Mouse (Mus musculus) neural tube, embryonic 11.5 days (tissue): ENCODE measurements at regions not wholly inside any gene's neighbourhood (a gene's known extent, or its start where the extent isn't known, plus 50 kb on each side); places are given as distances from the start of the nearest gene placed in this dataset.
A peak's percentile ranks its signal among the peaks of the same experiment; 100 is the strongest.

Experiments
- ATAC-seq: fragments of 200-750 bp; cut with Nextera tagmentation; 2 replicates; pipeline ENCODE4 v1.8.0; 2017; ENCODE audit warnings: moderate number of reproducible peaks, mild to moderate bottlenecking, moderate TSS enrichment, moderate library complexity; ENCODE audit not compliant: insufficient read depth, low FRiP score, low TSS enrichment
- DNase-seq: peaks from one replicate; pipeline ENCODE4 v3.0.0-alpha.2; 2015; ENCODE audit warnings: low spot score
- H3K27ac ChIP-seq: fragments of 300-500 bp; sonication (generic); 2 replicates; pipeline ENCODE4 v1.5.1; 2014; ENCODE audit warnings: low read depth, mild to moderate bottlenecking, low read length
- H3K27me3 ChIP-seq: fragments of 300-500 bp; sonication (generic); 2 replicates; pipeline ENCODE4 v1.6.1; 2014; ENCODE audit warnings: mild to moderate bottlenecking, low read length, mixed read lengths; ENCODE audit not compliant: control insufficient read depth, insufficient read depth
- H3K36me3 ChIP-seq: fragments of 300-500 bp; sonication (generic); 2 replicates; pipeline ENCODE4 v1.6.1; 2014; ENCODE audit warnings: mild to moderate bottlenecking, low read length, moderate library complexity, mixed read lengths; ENCODE audit not compliant: control insufficient read depth, insufficient read depth
- H3K4me1 ChIP-seq: fragments of 300-500 bp; sonication (generic); 2 replicates; pipeline ENCODE4 v1.6.1; 2014; ENCODE audit warnings: low read length, mixed read lengths; ENCODE audit not compliant: control insufficient read depth, insufficient read depth
- H3K4me2 ChIP-seq: fragments of 300-500 bp; sonication (generic); 2 replicates; pipeline ENCODE4 v1.6.1; 2014; ENCODE audit warnings: low read depth, mild to moderate bottlenecking, moderate library complexity
- H3K4me3 ChIP-seq: fragments of 300-500 bp; sonication (generic); 2 replicates; pipeline ENCODE4 v1.5.1; 2014; ENCODE audit warnings: low read depth, low read length
- H3K9ac ChIP-seq: fragments of 300-500 bp; sonication (generic); 2 replicates; pipeline ENCODE4 v1.6.1; 2014; ENCODE audit warnings: mild to moderate bottlenecking, low read length
- H3K9me3 ChIP-seq: fragments of 300-500 bp; sonication (generic); 2 replicates; pipeline ENCODE4 v1.6.1; 2016; ENCODE audit warnings: low read length; ENCODE audit not compliant: control insufficient read depth
- WGBS: fragments of 180-500 bp; shearing (Covaris S2); extraction: QIAGEN DNeasy Blood & Tissue Kit; methylation state at CpG from one replicate; pipeline ENCODE4 v1.1.7; 2014; 5-methylcytosine and 5-hydroxymethylcytosine counted together

DNA sequence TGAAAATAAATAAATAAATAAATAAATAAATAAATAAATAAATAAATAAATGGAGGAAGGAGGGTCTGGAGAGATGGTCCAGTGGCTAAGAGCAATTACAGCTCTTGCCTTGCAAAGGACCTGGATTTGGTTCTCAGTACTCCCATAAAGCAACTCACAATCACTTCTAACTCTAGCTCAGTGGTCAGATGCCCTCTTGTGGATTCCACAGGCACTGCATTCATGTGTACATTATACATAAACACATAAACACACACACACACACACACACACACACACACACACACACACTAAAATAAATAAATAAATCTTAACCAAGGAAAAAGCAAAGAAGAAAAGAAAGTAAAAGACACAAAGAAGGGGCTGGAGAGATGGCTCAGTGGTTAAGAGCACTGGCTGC lies 74.2 kb upstream of the Dhx40 start:
- Histone ChIP-seq H3K36me3 (no peaks in the 10 kb centered on the region), H3K27ac (no peak overlapping the region), H3K27me3 (no peaks in the 10 kb centered on the region), H3K9me3 (no peaks in the 10 kb centered on the region), H3K9ac (no peak overlapping the region), H3K4me3 (no peak overlapping the region), H3K4me2 (no peak overlapping the region), H3K4me1 (no peaks in the 10 kb centered on the region)
- ATAC-seq (no peak), DNase-seq (no peak)

- Histone ChIP-seq H3K4me3 (no peak overlapping the region), H3K27me3 (no peaks in the 10 kb centered on the region), H3K9ac (no peak overlapping the region), H3K4me2 (no peak overlapping the region), H3K4me1 (no peaks in the 10 kb centered on the region), H3K9me3 (no peaks in the 10 kb centered on the region), H3K36me3 (no peaks in the 10 kb centered on the region), H3K27ac (0 out of 2 replicates have a peak overlapping the region, but pooled peaks have one; percentile 40)
- no peak for DNase-seq
- WGBS, result 66% methylated on average over 6 of the region's 6 CpGs
- no peak for ATAC-seq
Measured at GRCm38 (mm10) chr11:86879356-86879905, 71.9 kb upstream of the Dhx40 start.

GRCm38 (mm10) chr11:86878327-86879065 lies 71.0 kb upstream of the Dhx40 start:
- Histone ChIP-seq H3K9ac (no peak overlapping the region), H3K4me1 (no peaks in the 10 kb centered on the region), H3K27me3 (no peaks in the 10 kb centered on the region), H3K27ac (no peak overlapping the region), H3K9me3 (no peaks in the 10 kb centered on the region), H3K36me3 (no peaks in the 10 kb centered on the region), H3K4me2 (no peak overlapping the region), H3K4me3 (no peak overlapping the region)
- DNase-seq (no peak), ATAC-seq (no peak)
- WGBS, result 81% methylated on average over 11 of the region's 11 CpGs

GRCm38 (mm10) chr11:86876509-86876908 lies 69.0 kb upstream of the Dhx40 start:
- H3K4me2 ChIP-seq, result no peak overlapping the region
- H3K4me1 ChIP-seq, result no peaks in the 10 kb centered on the region
- no peaks in the 10 kb centered on the region for H3K9me3 ChIP-seq
- DNase-seq (no peak), ATAC-seq (no peak)
- no peak overlapping the region for H3K27ac ChIP-seq
- 64% methylated on average over 8 of the region's 8 CpGs for WGBS
- H3K27me3 ChIP-seq, result no peaks in the 10 kb centered on the region
- H3K4me3 ChIP-seq, result no peak overlapping the region
- no peaks in the 10 kb centered on the region for H3K36me3 ChIP-seq
- H3K9ac ChIP-seq, result no peak overlapping the region

DNA sequence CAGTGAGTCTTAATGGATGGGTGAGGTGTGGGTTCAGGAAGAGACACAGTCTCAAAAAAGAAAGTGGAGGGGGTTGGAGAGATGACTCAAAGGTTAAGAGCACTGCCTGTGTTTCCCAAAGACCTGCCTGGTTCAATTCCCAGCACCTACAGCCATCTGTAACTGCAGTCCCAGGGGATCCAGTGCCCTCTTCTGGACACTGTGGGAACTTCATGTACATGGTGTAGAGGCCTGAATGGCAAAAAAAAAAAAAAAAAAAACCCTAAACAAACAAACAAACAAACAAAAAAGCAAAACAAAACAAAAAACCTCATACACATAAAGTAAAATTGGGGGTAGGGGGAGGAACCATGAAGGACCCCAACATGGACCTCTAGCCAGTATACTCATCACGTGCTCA lies 68.2 kb upstream of the Dhx40 start:
- DNase-seq (no peak), ATAC-seq (no peak)
- H3K9me3 ChIP-seq, result no peaks in the 10 kb centered on the region
- H3K36me3 ChIP-seq, result no peaks in the 10 kb centered on the region
- H3K4me3 ChIP-seq, result no peak overlapping the region
- no peaks in the 10 kb centered on the region for H3K4me1 ChIP-seq
- H3K9ac ChIP-seq, result no peak overlapping the region
- no peaks in the 10 kb centered on the region for H3K27me3 ChIP-seq
- 89% methylated on average over 1 of the region's 1 CpGs for WGBS
- H3K4me2 ChIP-seq, result no peak overlapping the region
- H3K27ac ChIP-seq, result no peak overlapping the region

- Histone ChIP-seq H3K36me3 (no peaks in the 10 kb centered on the region), H3K4me1 (no peaks in the 10 kb centered on the region), H3K4me3 (no peak overlapping the region), H3K4me2 (no peak overlapping the region), H3K27ac (no peak overlapping the region), H3K27me3 (no peaks in the 10 kb centered on the region), H3K9me3 (no peaks in the 10 kb centered on the region), H3K9ac (no peak overlapping the region)
- DNase-seq (no peak), ATAC-seq (no peak)
- WGBS, result 70% methylated on average over 12 of the region's 12 CpGs
Measured at GRCm38 (mm10) chr11:86874666-86875295, 67.2 kb upstream of the Dhx40 start.

- no peaks in the 10 kb centered on the region for H3K9me3 ChIP-seq
- no peaks in the 10 kb centered on the region for H3K36me3 ChIP-seq
- no peak for ATAC-seq
- no peaks in the 10 kb centered on the region for H3K27me3 ChIP-seq
- H3K9ac ChIP-seq, result no peak overlapping the region
- DNase-seq, result no peak
- H3K4me1 ChIP-seq, result no peaks in the 10 kb centered on the region
- WGBS, result 83% methylated on average over 1 of the region's 1 CpGs
- no peak overlapping the region for H3K4me2 ChIP-seq
- no peak overlapping the region for H3K27ac ChIP-seq
- H3K4me3 ChIP-seq, result no peak overlapping the region
Measured at GRCm38 (mm10) chr11:86873406-86873700, 65.8 kb upstream of the Dhx40 start.

- H3K4me3 ChIP-seq, result no peak overlapping the region
- H3K27me3 ChIP-seq, result no peaks in the 10 kb centered on the region
- no peak overlapping the region for H3K4me2 ChIP-seq
- no peak overlapping the region for H3K9ac ChIP-seq
- no peaks in the 10 kb centered on the region for H3K36me3 ChIP-seq
- H3K27ac ChIP-seq, result no peak overlapping the region
- DNase-seq (no peak), ATAC-seq (no peak)
- 67% methylated on average over 10 of the region's 10 CpGs for WGBS
- no peaks in the 10 kb centered on the region for H3K4me1 ChIP-seq
- H3K9me3 ChIP-seq, result no peaks in the 10 kb centered on the region
Measured at GRCm38 (mm10) chr11:86872537-86873405, 65.2 kb upstream of the Dhx40 start.
